Comparison of ENCODE assay signal across 25 mouse cellular contexts in genomic region chr1:182052385-182052784, GRCm38 (mm10). TPM values are rescaled to one million over a fixed set of nuclear protein-coding genes. Genes with fewer than 3 reads are reported as not detected.
DNase-seq lines count a peak whose midpoint lies in the region; ATAC-seq and TF ChIP-seq lines count a peak whose summit lies in the region.
"Had no signal": no experiment of that assay in that cellular context is flagged by ENCODE, and none has a peak within 500 bp of the region (broad histone marks: within the 10 kb centered on the region; RNA-seq: fewer than 3 reads in every experiment).

No protein-coding gene starts in this region.

- DNase-seq in heart, embryonic 10.5 days (ENCODE audit: low spot score): no peak
- peak; percentile 25 for DNase-seq in lung, embryonic 14.5 days
- DNase-seq in lung, postnatal 0 days (ENCODE audit: low spot score): no peak
- DNase-seq in midbrain, embryonic 10.5 days (ENCODE audit: low spot score): no peak
- DNase-seq: adrenal gland, adult 2 months; adrenal gland, postnatal 14 days; cerebellum, adult 11 months; cerebellum, adult 2 months; cerebellum, adult 9-11 months; cerebellum, postnatal 25 days; gastrocnemius, postnatal 25 days; heart, postnatal 10 days; heart, postnatal 36 days had no signal

- H3K4me1 ChIP-seq in heart, embryonic 16.5 days (ENCODE audit: control insufficient read depth, insufficient read depth, low read length): peaks cover 16% of the 10 kb centered on the region
- peaks cover 25% of the 10 kb centered on the region for H3K4me1 ChIP-seq in heart, embryonic 10.5 days
- H3K4me1 ChIP-seq in lung, embryonic 14.5 days (ENCODE audit: insufficient read depth): peaks cover 7% of the 10 kb centered on the region; the same call in 1 of the 2 replicates
- 0 out of 2 replicates have a peak, but pooled peaks cover 3% of the 10 kb centered on the region for H3K4me1 ChIP-seq in lung, postnatal 0 days (ENCODE audit: insufficient read depth, low read depth, low read length)
- H3K4me1 ChIP-seq in embryonic fibroblast, embryonic 13.5 days (ENCODE audit: control insufficient read depth, insufficient read depth, low read length): peaks cover 1% of the 10 kb centered on the region; the same call in 1 of the 2 replicates
- H3K4me1 ChIP-seq in midbrain, embryonic 10.5 days: peaks cover 12% of the 10 kb centered on the region

- no peaks in the 10 kb centered on the region for H3K9me3 ChIP-seq in heart, embryonic 16.5 days (replicated peaks; ENCODE audit: control insufficient read depth, low read length)
- no peaks in the 10 kb centered on the region for H3K9me3 ChIP-seq in heart, embryonic 10.5 days
- H3K9me3 ChIP-seq in lung, embryonic 14.5 days (ENCODE audit: low read depth, low read length): no peaks in the 10 kb centered on the region
- no peaks in the 10 kb centered on the region for H3K9me3 ChIP-seq in lung, postnatal 0 days (ENCODE audit: low read length)
- H3K9me3 ChIP-seq in midbrain, embryonic 10.5 days (replicated peaks): no peaks in the 10 kb centered on the region
- H3K9me3 ChIP-seq: embryonic facial prominence, embryonic 13.5 days; forebrain, embryonic 12.5 days; forebrain, embryonic 15.5 days; heart, embryonic 12.5 days; hindbrain, embryonic 10.5 days; hindbrain, embryonic 13.5 days; intestine, embryonic 15.5 days had no signal

- WGBS in heart, embryonic 16.5 days: 43% methylated on average over 7 of the region's 7 CpGs
- WGBS in heart, embryonic 10.5 days: 82% methylated on average over 7 of the region's 7 CpGs
- 50% methylated on average over 7 of the region's 7 CpGs for WGBS in lung, embryonic 14.5 days
- WGBS in lung, postnatal 0 days: 67% methylated on average over 7 of the region's 7 CpGs
- WGBS in midbrain, embryonic 10.5 days: 88% methylated on average over 7 of the region's 7 CpGs

- no peak for TF ChIP-seq CTCF in lung, embryonic 14.5 days (IDR thresholded peaks at IDR 0.05; ENCODE audit: low read depth)
- TF ChIP-seq CTCF in lung, postnatal 0 days (IDR thresholded peaks at IDR 0.05): no peak
- no peak for TF ChIP-seq CTCF in embryonic fibroblast, embryonic 13.5 days (IDR thresholded peaks at IDR 0.05; ENCODE audit: borderline replicate concordance, insufficient read depth, low read length)

- ATAC-seq in heart, embryonic 16.5 days (replicated peaks; ENCODE audit: extremely low read depth, insufficient read depth, low FRiP score): 0 out of 2 replicates have a peak, but pooled peaks have one; percentile 63
- no peak for ATAC-seq in lung, embryonic 14.5 days (ENCODE audit: insufficient read depth)
- ATAC-seq in lung, postnatal 0 days: no peak
- ATAC-seq: CD4-positive, CD25-positive, alpha-beta regulatory T cell, adult 4 months; hindbrain, embryonic 16.5 days had no signal

- no peak for TF ChIP-seq POLR2A in embryonic fibroblast, embryonic 13.5 days (IDR thresholded peaks at IDR 0.05; ENCODE audit: low read depth, low read length)

- no peak overlapping the region for H3K4me2 ChIP-seq in heart, embryonic 16.5 days (ENCODE audit: low read depth, low read length)
- no peak overlapping the region; the same call in 1 of the 2 replicates for H3K4me2 ChIP-seq in lung, embryonic 14.5 days
- no peak overlapping the region for H3K4me2 ChIP-seq in lung, postnatal 0 days (replicated peaks; ENCODE audit: low read depth, low read length)
- H3K4me2 ChIP-seq: forebrain, embryonic 12.5 days; forebrain, embryonic 15.5 days; heart, embryonic 12.5 days; hindbrain, embryonic 13.5 days; intestine, embryonic 15.5 days had no signal

- peak overlapping the region; percentile 64; the same call in 1 of the 2 replicates for H3K27ac ChIP-seq in heart, embryonic 16.5 days (ENCODE audit: low read length)
- no peak overlapping the region for H3K27ac ChIP-seq in heart, embryonic 10.5 days
- no peak overlapping the region for H3K27ac ChIP-seq in lung, embryonic 14.5 days (ENCODE audit: low read depth)
- no peak overlapping the region for H3K27ac ChIP-seq in lung, postnatal 0 days (ENCODE audit: low read length)
- peak overlapping the region; percentile 69 for H3K27ac ChIP-seq in embryonic fibroblast, embryonic 13.5 days (ENCODE audit: insufficient read depth, low read length)
- H3K27ac ChIP-seq in midbrain, embryonic 10.5 days (replicated peaks): no peak overlapping the region
- H3K27ac ChIP-seq: forebrain, embryonic 12.5 days; intestine, embryonic 15.5 days had no signal

- no peaks in the 10 kb centered on the region for H3K36me3 ChIP-seq in heart, embryonic 16.5 days (ENCODE audit: control insufficient read depth, insufficient read depth)
- H3K36me3 ChIP-seq in heart, embryonic 10.5 days: no peaks in the 10 kb centered on the region
- no peaks in the 10 kb centered on the region for H3K36me3 ChIP-seq in lung, embryonic 14.5 days (ENCODE audit: insufficient read depth)
- no peaks in the 10 kb centered on the region for H3K36me3 ChIP-seq in lung, postnatal 0 days (ENCODE audit: insufficient read depth, low read length)
- no peaks in the 10 kb centered on the region for H3K36me3 ChIP-seq in midbrain, embryonic 10.5 days
- H3K36me3 ChIP-seq: embryonic facial prominence, embryonic 13.5 days; forebrain, embryonic 12.5 days; forebrain, embryonic 15.5 days; heart, embryonic 12.5 days; hindbrain, embryonic 10.5 days; hindbrain, embryonic 13.5 days; intestine, embryonic 15.5 days had no signal

- H3K4me3 ChIP-seq in heart, embryonic 16.5 days (ENCODE audit: low read length): no peak overlapping the region
- no peak overlapping the region for H3K4me3 ChIP-seq in heart, embryonic 10.5 days
- no peak overlapping the region for H3K4me3 ChIP-seq in lung, embryonic 14.5 days (ENCODE audit: low read depth, low read length)
- H3K4me3 ChIP-seq in lung, postnatal 0 days (ENCODE audit: low read depth, low read length): no peak overlapping the region
- H3K4me3 ChIP-seq in embryonic fibroblast, embryonic 13.5 days (ENCODE audit: insufficient read depth, low read length): no peak overlapping the region
- no peak overlapping the region for H3K4me3 ChIP-seq in midbrain, embryonic 10.5 days
- H3K4me3 ChIP-seq: embryonic facial prominence, embryonic 13.5 days; erythroblast, embryonic 14.5 days; forebrain, embryonic 12.5 days; forebrain, embryonic 15.5 days; heart, embryonic 12.5 days; hindbrain, embryonic 10.5 days; hindbrain, embryonic 13.5 days; intestine, embryonic 15.5 days had no signal

- no peaks in the 10 kb centered on the region for H3K27me3 ChIP-seq in heart, embryonic 16.5 days (ENCODE audit: control insufficient read depth, insufficient read depth, low read length)
- H3K27me3 ChIP-seq in heart, embryonic 10.5 days (ENCODE audit: insufficient read depth, poor library complexity, severe bottlenecking): no peaks in the 10 kb centered on the region
- no peaks in the 10 kb centered on the region for H3K27me3 ChIP-seq in lung, embryonic 14.5 days (ENCODE audit: insufficient read depth, low read length)
- H3K27me3 ChIP-seq in lung, postnatal 0 days (replicated peaks; ENCODE audit: insufficient read depth, low read length): no peaks in the 10 kb centered on the region
- no peaks in the 10 kb centered on the region for H3K27me3 ChIP-seq in midbrain, embryonic 10.5 days (ENCODE audit: low read depth, poor library complexity, severe bottlenecking)
- H3K27me3 ChIP-seq: embryonic facial prominence, embryonic 13.5 days; forebrain, embryonic 12.5 days; forebrain, embryonic 15.5 days; heart, embryonic 12.5 days; hindbrain, embryonic 13.5 days; intestine, embryonic 15.5 days had no signal

- TF ChIP-seq EP300 in lung, postnatal 0 days (IDR thresholded peaks at IDR 0.05): no peak

- H3K9ac ChIP-seq in heart, embryonic 16.5 days (ENCODE audit: low read length): no peak overlapping the region
- H3K9ac ChIP-seq in lung, embryonic 14.5 days: no peak overlapping the region
- no peak overlapping the region for H3K9ac ChIP-seq in lung, postnatal 0 days (replicated peaks; ENCODE audit: low read depth)
- H3K9ac ChIP-seq: embryonic facial prominence, embryonic 13.5 days; forebrain, embryonic 12.5 days; forebrain, embryonic 15.5 days; heart, embryonic 12.5 days; hindbrain, embryonic 13.5 days; intestine, embryonic 15.5 days had no signal

RNA-seq across cellular contexts. Expression of gene Enah, which starts 32.6 kb away (rescaled TPM):
- 13.2 and 17.3 TPM in 2 replicates for polyA plus RNA-seq in heart, embryonic 16.5 days (2015; fragmentation: Nextera tagmentation; extraction: Ambion mirVana)
- polyA plus RNA-seq in heart, embryonic 10.5 days (2016; fragmentation: Nextera tagmentation; extraction: Ambion mirVana): 19.5 and 24.5 TPM in 2 replicates
- polyA plus RNA-seq in lung, embryonic 14.5 days (2014; fragmentation: Nextera tagmentation; extraction: Ambion mirVana): 17.8 and 22.2 TPM in 2 replicates
- polyA plus RNA-seq in lung, postnatal 0 days (2015; fragmentation: Nextera tagmentation; extraction: Ambion mirVana): 8.9 and 10.6 TPM in 2 replicates
- polyA plus RNA-seq in embryonic fibroblast, embryonic 13.5 days (2011; ENCODE audit: insufficient read length, low read depth, missing spikeins): 126 and 157 TPM in 2 replicates
- 23.2 and 26.9 TPM in 2 replicates for polyA plus RNA-seq in midbrain, embryonic 10.5 days (2016; fragmentation: Nextera tagmentation; extraction: Ambion mirVana)

Comparison
In these comparisons a context has a peak if more than half of its experiments do, and no peak if none do; other contexts are left out.
1. H3K27ac ChIP-seq: peak in heart, embryonic 16.5 days (single experiment) and embryonic fibroblast, embryonic 13.5 days (single experiment); none in heart, embryonic 10.5 days (single experiment), lung, embryonic 14.5 days (single experiment), lung, postnatal 0 days (single experiment) and midbrain, embryonic 10.5 days (single experiment).